Mouse (Mus musculus) ovary, adult 18-20 months (tissue): ENCODE measurements around the gene Olfr38.

Source experiments
- DNase-seq: peaks from one replicate; pipeline ENCODE4 v3.0.0; 2022; ENCODE audit warnings: low spot score, mixed read lengths

Gene Olfr38

GRCm38 (mm10) chr6:42756104-42756503 is at the start of gene Olfr38:
Gene Olfr38, plus strand, starts transcription at chr6:42756404.
- no peak for DNase-seq

GRCm38 (mm10) chr6:42709291-42710211 is 46.7 kb upstream of the Olfr38 start, which contains the start of gene Tcaf1:
Gene Tcaf1, minus strand, starts transcription at chr6:42710088.
- peak; percentile 86 for DNase-seq

- peak; percentile 71 for DNase-seq
Measured at GRCm38 (mm10) chr6:42714668-42715067, 41.5 kb upstream of the Olfr38 start.

DNA sequence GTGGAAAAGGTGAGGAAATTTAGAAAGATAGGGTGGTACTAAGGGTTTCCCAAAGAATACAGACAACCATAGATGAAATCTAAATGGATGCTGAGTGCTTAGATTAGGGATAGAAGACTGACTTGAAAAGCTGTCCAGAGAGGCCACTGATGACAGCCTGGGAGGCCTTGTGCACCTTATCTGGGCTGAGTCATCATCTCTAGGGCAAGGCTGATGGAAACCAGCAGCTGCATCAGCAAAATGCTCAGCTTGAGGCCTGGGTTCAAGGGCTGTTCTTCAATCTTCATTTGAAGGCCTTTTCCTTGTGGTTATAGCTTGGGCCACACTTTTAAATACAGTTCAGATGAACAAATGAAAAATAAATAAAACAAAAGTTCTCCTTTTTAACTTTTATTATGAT is 38.2 kb upstream of the Olfr38 start:
- DNase-seq = peak; percentile 81

DNA sequence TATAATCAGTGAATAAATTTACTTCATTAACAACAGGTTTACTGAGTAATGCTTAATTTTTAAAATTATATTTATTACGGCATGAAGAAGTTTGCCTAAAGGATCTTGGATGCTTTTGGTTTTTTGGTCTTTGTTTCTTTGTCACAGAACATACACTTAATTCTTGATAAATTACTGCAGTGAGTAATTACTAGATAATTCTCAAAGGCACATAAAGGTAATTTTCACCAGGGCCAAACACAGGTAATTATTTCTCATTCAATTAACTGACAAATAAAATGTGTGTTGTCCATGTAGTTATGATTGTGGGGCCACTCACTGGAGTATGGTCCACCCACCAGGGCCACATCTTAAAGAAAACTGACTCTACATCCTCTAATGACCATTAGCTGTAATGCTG is 17.1 kb upstream of the Olfr38 start, which contains the start of gene Olfr453:
Gene Olfr453, plus strand, starts transcription at position 301 of the 400 bp plus-strand sequence.
- no peak for DNase-seq

DNA sequence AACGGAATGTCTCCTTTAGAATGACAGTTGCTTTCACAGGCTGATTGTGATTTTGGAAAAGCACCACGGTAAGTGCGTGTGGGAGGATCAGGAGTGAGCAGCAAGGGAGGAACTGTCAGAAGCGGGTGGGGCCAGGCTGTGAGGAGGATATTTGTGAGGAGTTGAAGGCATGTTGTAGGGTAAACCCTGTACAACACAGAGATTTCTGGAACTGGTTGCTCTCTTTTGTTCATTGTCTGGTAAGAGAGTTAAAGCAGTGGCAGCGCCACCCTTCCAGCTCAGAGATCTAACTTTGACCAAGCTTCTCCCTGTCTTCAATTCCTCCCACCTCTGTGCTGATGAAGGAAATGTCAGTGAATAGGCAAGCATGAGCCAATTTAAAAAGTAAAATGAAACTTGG is 13.9 kb upstream of the Olfr38 start:
- DNase-seq = no peak

GRCm38 (mm10) chr6:42747846-42748245 is 8.4 kb upstream of the Olfr38 start:
- no peak for DNase-seq

- no peak for DNase-seq
Measured at GRCm38 (mm10) chr6:42777066-42777465, 20.9 kb downstream of the Olfr38 start.

- no peak for DNase-seq
Measured at GRCm38 (mm10) chr6:42784793-42785192, 28.6 kb downstream of the Olfr38 start, which contains the start of gene Olfr452. Gene Olfr452, plus strand, starts transcription at chr6:42785093.

DNA sequence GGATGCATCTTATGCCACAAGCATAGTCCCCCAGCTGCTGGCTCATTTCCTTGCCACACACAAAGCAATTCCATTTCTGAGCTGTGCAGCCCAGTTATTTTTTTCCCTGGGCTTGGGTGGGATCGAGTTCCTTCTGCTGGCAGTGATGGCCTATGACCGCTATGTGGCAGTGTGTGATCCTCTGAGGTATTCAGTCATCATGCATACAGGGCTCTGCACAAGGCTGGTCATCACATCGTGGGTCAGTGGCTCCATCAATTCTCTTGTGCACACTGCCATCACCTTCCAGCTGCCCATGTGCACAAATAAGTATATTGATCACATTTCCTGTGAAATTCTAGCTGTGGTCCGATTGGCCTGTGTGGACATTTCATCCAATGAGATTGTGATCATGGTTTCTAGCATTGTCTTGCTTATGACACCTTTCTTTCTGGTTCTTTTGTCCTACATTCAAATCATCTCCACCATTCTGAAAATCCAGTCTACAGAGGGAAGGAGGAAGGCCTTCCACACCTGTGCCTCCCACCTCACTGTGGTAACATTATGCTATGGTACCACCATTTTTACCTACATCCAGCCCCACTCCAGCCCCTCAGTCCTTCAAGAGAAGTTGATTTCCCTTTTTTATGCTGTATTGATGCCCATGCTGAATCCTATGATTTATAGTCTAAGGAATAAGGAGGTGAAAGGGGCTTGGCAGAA is 34.2 kb downstream of the Olfr38 start:
- no peak for DNase-seq

DNA sequence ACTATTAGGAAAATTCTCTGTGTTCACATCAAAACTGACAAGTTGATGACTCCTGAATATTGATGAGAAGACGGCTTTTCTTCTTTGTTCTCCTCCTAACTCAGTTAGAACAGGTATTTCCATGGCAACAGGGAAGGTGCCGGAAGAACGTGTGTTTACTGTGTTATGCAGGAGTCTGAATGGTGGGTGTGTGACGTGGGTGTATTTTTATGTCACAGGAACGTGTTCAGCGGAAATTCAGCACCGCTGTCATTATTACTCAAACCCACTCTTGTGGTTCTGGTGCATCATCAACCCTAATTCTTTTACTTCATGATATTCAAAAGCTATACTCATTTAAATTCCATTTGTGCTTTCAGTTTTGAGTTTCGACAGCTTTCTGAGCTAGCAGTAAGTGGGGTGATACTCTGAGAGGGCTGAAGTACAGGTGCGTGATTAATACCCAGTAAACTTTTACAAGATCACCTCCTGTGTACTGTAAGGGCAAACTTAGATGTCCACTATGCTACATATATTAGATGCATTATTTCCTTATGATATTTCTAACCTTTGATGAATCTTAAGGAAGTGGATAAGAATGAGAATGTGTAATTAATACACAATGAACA is 34.8 kb downstream of the Olfr38 start:
- no peak for DNase-seq

DNA sequence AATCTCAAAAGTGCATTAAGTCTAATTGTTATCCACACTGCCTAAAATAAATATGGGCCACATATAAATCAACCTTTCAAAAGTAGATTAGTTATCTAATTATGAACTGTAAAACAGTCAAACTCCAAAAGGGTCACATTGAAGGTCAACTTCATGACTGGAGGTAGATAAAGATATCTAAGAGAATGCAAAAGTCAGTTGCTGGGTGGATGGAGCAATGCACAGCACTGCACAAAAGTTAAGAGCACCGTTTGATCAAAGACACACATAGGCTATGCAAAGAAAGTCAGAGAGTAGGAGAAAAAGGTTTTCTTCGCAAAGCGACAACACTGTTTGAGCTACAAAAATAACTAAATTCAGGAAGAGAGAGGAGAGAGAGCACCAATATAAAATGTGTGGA is 38.8 kb downstream of the Olfr38 start:
- no peak for DNase-seq

DNA sequence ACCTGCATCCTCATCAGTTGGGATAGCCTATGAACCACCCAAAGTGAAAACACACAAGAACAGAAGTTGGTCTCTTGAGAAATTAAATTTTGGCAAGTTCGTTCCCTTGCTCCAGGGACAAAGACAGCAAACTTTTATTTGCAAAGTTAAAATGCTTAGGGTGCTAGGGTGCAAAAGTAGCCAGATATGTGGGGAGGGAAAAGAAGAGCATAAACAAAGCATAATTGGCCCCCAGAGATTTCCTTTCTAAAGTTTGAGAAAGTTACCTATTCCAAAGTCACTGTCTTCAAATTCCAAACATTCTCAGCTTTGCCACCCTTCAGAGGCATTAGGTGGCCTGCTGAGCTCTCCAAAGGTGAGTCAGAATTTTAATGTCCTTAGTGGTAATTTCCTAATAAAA is 55.4 kb downstream of the Olfr38 start, which contains the start of gene Olfr450:
Gene Olfr450, plus strand, starts transcription at position 301 of the 400 bp plus-strand sequence.
- no peak for DNase-seq
